Mouse (Mus musculus) brain, adult 2 months (tissue): ENCODE measurements around the gene Asb4.
A peak's percentile ranks its signal among the peaks of the same experiment; 100 is the strongest.
"Not testable (repeated sequence)": the region's sequence is repeated elsewhere in the genome, so short reads cannot be mapped to it uniquely, and the experiment has no call there.

Source experiments
- DNase-seq: peaks from one replicate; pipeline ENCODE4 v3.0.0; 2011; ENCODE audit warnings: low read depth, low spot score

Asb4 gene

DNA sequence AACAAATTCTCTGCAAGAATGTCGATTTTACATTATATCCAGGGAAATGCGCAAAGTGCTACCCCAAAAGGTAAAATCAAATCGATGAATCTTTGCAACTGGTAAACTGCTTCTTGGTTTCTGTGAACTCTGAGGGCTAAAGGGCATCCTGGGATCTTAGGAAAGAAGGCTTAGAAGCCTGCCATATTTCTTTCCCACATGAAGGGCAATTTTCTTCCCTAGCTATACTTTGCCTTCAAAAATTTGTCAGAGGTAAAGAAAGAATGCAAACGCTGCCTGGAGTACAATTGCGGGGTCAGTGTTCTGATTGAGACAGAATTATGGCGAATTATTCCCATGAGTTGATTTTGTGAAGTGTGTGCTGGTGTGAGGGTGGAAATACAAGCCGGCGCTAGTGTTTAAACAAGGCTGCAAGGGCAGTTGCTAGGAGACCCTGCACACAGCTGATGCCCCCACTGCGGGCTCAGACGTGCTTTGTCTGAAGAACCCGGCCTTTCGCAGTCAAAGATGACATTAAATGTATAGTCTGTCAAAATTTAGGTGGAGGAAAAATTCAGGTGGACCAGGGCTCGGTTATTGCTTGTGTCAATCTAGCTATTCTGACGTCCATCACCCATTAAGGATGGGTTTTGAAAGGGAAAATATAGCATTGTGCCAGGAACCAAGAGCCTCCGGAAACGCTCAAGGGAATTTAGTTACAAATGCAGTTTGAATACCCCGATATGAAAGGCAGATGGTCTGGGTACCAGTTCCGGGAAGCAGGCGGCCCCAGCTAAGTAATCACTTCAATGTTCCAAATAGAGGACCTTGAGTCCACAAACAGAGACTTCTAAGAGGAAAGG is at the start of gene Asb4:
TSS of gene Asb4 (plus strand) at position 51 of the 842 bp plus-strand sequence.
- peak; percentile 21 for DNase-seq

DNA sequence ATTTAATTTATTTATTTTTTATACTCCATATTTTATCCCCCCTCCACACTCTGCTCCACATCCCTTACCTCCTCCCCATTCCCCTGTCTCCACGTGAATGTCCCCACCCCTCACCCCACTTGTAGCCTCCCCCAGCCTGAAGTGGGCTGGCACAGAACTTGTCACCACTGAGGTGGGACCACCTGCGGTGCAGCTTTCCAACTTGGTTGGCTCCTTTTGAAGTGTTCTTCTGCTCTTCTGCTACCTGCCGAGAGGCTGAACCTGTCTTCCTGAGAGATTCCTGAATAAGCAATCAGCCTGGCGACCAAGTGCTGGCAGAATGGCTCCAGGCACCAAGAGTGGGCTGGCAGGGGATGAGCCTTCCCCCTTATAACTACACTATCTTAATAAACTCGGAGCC is 49.2 kb upstream of the Asb4 start:
- no peak for DNase-seq

DNA sequence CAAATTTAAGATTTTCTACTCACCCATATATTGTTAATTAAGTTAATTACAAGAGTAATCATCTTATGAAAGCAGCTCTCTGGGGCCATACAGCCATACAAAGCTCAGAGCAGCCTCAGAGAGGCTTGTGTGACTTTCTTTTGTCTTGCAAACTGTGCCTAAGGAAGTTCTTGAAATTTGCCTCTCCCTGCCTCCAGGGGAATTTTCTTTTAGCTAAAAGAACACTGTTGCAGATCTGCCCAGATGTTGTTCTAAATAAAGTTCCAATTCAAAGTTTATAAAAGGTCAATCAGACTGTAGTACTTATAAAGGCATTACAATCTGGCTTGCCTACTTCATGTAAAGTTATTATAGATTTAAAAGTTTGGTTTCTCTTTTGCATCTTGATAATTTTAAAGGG is 47.2 kb upstream of the Asb4 start:
- DNase-seq = not testable (repeated sequence)

DNA sequence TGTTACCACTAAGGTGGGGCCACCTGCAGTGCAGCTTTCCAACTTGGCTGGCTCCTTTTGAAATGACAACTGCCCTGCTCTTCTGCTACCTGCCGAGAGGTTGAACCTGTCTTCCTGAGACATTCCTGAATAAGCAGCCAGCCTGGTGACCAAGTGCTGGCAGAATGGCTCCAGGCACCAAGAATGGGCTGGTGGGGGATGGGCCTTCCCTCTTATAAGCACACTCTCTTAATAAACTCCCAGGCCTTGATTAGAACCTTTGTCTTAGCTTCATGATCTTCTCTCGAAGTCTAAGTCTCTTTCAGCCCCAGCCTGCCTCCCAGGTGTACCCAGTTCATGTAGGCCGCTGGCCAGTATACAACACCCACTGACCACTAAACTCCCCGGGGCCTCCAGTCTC is 44.4 kb upstream of the Asb4 start:
- DNase-seq = not testable (repeated sequence)

DNA sequence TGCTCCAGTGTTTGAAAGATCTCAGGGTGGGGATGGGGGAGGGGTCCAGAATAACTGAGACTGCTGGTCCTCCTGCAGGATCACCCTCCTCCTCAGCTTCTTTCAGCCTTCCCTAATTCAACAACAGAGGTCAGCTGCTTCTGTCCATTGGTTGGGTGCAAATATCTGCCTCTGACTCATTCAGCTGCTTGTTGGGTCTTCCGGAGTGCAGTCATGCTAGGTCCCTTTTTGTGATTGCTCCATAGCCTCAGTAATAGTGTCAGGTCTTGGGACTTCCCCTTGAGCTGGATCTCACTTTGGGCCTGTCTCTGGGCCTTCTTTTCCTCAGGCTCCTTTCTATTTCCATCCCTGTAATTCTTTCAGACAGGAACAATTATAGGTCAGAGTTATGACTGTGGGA is 43.9 kb upstream of the Asb4 start:
- not testable (repeated sequence) for DNase-seq

DNA sequence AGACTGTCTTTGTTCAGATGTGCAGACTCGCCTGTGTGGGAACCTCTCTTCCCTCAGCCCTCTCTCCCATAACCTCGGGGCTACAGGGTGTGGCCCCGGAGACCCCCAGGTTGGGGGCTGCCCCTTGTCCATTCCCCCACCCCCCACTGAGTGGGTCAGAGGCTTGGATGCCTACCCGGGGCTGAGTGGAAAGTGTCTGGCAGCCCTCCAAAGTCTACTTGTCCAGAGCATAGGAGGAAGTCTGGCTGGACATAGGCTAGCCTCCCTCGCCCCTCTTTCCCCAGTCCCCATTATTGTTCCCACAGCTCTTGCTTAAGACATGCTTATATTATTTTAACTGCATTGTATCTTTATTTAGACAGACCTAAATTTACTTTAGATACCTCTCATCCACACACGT is 38.9 kb upstream of the Asb4 start:
- DNase-seq = no peak

DNA sequence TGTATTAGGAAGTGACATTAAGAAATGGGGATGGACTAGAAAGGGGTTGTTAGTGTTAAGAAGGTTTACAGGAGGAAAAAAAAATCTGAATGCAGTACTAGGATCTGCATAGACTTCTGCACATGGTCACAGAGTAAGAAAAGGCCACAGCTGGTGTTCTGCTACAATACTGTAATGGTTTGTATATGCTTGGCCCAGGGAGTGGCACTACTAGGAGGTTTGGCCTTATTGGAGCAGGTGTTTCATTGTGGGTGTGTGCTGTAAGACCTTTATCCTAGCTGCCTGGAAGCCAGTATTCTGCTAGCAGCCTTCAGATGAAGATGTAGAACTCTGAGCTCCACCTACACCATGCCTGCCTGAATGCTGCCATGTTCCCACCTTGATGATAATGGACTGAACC is 25.3 kb upstream of the Asb4 start:
- DNase-seq = no peak

DNA sequence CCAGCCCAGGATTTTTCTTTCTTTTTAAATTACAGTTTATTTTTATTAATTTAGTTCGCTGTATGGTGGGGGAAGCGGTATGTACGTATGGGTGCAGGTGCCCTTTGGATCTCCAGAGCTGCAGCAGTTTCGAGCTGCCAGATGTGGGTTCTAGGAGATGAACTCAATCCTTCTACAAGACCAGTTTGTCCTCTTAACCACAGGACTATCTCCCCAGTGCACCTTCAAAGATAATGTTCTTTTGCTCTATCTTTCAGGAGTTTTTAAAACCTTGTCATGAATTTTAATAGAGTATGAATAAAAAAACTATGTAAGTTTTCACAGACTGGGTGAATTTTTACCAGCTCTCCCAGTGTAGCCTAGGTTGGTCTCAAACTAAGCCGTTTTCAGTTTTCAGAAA is 22.8 kb upstream of the Asb4 start:
- no peak for DNase-seq

DNA sequence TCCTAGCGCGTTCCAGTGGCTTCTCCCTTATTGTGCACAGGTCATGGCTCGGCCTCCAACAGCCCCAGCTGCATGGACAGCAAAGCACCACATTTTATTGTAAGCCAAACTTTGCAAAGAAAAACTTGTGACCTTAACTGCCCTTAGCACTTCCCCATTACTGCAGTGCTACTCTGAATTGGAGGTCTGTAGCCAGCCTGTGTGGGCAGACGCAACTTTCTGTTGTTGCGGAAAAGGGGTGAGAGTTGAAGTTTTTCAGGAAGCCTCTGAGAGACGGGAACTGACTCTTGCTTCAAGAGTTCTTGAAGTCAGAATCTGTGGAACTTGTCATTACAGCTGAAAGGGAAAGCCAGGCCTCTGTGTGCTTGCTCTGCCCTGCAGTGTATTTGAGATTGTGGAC is 21.2 kb upstream of the Asb4 start:
- no peak for DNase-seq

DNA sequence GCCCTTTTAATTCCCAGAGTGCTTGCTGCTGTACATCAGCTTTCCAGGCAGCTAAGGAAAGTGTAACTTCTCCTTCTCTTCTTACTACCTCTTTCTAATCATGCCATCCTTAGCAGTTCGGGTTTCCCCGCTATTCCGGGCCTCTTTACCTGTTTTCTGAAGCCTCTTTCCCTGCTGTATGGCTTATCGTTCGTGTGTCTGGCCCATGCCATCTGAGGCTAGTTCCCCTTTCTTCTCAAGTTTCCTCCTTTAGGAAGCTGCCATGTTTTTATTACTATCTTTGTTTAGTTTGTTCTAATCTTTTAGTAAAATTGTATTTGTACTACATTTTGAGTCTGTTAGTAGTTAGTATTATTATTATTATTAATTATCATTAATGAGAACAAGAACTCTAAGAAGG is 17.3 kb upstream of the Asb4 start:
- no peak for DNase-seq

DNA sequence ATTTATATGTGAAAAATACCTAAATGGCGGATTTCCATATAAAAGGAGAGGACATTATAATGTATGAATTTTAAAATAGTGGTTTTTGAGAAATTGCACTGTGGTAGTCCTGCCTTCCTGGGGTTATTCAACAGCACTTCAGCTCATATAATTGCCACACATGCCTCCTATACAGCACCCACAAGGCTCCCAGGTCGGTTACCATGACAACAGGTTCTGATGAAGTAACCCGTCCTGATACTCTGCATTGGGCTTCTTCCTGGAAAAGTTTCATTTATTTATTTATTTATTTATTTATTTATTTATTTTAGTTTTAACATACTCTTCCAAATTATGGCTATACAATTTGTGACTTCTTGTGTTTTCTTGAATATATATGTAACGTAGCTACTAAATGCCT is 6.3 kb upstream of the Asb4 start:
- DNase-seq = no peak

DNA sequence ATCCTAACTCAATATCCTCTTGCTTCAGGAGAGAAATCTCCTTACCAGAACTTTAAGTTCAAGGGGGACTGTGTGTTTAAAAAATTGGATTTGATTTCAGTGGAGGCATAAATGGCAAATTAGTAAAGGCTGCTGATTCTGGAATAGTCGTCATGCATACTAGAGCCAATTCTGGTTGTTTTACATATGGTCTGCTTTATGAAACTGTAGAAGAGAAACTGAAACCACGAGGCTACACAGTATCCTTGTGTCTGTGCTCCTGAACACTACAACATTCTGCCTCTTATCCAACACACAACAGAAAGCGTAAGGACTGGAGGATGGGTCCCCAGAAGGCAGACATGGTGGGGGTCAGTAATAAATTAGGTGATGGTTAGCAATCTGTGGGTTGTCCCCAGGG is 4.1 kb upstream of the Asb4 start:
- DNase-seq = no peak

DNA sequence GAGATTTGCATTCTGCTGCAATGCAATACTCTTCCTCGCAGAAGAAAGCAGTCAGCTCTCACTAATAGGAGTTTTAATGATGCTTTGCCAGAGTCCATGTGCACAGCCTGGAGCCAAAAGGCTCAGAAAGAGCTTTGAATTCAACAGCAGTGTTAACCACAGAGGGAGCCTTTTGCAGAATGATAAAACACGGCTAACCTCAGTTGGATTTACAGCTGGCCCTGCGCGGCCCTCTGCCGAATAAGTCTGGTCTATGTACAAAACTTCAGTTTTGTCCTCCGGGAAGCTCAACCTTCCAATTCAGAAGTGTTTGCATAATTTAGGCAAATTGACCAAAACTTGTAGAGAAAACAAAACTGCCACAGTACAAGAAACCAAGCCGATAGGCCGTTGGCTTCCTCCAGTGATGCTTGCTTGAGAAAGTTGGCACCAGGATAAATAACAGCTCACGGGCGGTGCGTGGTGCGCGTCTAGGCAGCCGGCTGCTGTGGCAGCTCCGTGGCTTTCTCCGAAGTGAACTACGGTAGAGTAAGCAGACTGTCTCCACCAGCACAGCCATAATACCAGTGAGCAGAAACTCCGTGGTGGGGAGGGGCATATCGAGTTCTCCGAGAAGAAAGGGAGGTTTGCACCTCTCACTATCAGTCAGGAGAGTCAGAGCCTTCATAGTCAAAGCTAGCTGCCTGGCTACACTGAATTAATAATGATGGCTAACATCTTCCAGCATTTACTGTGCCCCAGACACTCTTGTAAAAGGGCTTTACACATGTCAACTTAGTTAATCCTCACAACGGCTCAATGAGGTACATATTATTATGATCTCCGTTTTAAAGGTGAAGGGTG is 3.2 kb upstream of the Asb4 start:
- DNase-seq = peak; percentile 42

DNA sequence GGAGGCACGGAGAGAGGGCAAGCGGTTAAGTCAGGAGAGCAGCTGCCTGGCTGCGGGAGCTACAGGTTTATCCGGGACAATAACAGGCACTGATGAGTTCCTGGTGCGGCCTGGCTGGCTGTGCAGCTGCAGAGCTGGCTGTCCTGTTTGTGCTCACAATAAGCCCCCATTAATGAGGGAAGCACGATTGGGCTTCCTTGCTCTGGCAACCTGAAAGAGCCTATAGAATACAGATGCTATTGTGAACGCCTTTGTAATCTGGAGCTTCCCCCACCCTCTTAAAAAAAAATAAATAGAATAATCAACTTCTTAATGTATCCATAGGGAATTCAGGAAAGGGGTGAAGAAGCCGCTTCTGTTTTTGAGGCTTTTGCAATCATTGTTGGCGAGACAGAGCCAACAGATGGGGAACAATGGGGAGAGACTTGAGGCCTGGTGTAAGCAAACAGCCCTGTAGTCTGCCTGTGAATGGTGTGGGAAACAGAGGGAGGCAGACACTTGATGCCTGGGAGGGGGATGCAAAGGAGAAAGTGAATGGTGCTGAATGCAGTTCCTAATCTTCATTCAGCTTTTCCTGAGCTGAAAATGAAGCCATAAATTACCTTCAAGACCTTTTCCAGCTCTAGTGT is 2.4 kb upstream of the Asb4 start:
- DNase-seq = no peak

DNA sequence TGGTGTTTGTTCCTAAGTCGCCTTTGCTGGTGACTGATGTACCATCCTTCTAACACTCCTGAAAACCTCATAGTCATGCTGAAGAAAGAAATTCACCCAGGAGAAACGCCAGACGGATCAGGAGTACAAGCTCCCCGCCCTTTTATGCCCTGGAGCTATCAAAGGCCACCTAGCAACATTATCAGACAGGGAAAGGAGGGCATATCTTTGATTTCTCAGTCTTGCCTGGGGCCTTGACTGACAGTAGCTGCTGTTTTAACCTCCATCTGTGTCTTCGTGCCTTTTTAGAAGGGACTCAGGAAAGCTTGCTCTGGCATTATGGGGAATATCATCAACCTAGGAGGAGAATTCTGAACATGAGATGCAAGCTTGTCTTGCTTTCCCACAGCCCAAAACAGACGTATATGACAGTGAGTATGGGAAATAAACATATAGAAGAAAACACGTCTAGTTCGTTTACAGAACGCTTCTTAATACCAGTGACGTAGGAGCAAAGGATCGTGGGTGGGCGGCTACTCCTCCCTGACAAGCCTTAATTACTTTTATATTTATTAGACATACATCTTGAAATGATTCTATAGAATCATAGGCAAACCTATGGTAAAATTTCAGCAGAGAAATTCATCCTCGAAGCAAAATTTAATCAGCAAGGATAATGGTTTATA is 1.1 kb upstream of the Asb4 start:
- no peak for DNase-seq

DNA sequence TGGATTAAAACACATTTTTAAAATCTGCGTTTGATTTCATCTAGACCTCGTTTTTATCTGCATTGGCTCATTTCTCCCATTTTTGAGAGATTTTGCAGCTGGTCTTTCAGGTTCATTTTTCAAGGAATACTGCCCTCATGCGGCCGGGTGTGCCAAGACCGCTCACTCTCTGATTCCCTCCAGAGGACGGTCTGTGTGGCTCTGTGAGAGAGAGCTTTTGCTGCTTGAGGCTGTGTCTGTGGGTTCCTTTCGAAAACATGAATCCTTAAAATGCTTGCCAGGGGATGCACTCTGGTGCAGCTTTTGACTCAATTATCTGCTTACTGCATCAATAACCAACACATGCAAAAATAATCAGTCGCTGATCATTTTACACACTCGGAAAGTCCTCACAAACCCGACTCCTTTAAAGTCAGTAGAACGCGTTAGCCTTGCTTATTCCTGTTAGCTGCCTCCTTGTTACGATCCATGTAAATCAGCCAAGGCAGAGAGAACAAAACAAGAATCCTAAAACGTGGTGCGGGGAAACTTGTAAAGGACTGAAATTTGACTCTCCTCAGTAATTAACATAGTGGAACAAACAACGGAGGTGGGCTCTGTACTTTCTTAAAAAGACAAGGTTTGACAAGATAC is 487 bp upstream of the Asb4 start:
- DNase-seq = peak; percentile 91

DNA sequence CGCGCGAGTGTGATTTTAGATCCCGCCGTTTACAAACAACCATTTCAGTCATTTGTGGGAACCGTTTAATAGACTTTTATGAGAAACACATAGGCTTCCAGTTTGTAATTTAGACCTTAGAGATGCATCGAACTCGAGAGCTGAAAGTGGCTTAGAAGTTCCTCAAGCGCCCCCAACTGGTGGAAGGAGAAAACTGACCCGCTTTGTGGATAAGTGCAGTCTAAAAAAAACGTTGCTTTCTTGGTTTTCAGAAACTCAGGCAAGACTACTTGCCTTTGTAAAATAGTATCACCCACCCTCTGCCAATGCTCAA is 948 bp downstream of the Asb4 start:
- peak; percentile 85 for DNase-seq

DNA sequence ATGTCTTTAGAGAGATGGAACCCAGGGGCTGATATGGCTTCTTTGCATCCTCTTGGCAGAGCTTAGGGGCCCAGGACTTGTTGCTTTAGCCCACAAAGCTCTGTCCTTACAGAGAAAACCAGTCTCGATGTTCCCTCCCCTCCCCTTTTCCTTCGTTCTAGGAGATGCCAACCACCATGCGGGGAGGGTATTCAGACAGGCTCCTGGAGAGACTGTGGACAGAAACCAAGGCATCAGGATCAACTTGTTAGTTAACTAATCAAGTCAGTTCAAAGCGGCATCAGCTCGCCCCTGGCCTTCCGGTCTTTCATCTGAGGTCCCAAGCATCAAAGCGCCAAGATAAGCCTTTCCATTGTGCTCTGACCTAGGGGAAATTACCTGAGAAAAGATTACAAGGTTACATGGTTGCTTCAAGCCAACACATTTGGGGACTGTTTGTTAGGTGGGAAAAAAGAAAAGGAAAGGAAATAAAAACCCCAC is 2.0 kb downstream of the Asb4 start:
- no peak for DNase-seq

DNA sequence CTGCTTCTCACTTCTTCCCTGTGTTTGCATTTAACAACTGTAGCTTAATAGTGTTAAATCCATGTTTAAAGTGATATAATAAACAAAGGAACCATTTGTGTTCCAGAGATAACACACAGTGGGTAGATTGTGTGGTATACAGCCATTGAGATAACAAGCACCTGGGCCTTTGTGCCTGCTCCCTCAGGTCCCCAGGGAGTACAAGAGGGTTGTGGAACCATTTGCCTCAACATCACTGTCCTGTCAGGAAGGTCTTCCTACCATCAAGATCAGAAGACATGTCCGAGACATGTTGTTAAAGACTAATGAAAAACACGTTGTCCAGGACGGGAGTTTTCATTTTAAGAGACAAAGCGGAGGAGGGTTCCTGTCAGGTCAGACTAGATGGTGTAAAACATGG is 3.3 kb downstream of the Asb4 start:
- no peak for DNase-seq

DNA sequence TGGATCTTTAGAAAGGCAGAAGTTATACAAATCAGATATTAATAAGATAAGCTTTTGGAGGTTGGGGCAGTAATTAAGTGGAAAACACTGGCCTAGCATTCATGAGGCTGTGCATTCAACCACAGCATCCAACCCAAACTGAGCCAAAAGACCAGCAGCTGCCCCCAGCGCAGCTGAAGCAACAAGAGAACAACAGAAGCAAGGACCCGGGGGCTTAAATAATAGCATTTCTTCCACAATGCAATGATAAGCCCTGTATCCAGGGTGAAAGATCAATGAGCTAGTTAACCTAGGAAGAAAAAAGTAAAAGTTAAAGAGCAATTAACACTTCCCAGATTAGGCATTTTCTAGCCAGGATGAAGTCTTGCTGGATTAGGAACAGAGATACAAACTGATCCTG is 4.2 kb downstream of the Asb4 start:
- no peak for DNase-seq

DNA sequence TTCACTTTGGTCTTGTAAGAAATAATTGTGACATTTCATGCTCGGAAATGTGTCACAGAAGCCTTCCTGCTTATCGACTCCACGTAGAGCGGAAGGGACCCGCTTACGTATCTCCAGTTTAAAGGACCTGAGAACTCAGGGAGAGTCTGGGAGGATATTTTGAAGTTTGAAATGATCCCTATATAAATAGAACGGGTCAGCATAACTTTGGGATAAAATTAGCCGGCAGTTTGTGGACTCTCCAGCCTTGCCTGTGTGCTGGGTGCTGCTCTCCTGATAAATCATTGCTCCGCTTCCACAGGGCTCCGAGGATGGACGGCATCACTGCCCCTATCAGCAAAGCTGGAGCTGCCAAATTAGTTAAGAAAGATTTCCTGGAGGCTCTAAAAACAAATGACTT is 7.1 kb downstream of the Asb4 start:
- DNase-seq = no peak

DNA sequence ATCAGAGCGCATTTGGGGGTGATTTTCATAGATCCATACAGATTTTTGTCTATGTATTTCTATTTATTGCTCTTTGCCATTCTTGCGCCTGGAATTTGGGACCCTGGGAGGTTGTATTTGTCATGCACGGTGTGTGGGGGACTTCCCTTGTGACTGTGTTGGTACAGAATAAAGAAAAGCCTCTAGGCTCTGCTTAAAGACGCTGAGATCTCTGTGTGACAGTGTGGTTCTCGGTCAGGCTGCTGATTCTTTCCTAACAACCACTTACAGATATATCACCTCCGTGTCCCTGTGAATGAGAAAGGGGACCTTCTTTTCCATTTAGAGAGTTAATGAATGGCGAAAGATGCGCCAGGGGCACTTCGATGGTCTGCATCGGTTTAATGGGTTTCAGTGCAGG is 7.8 kb downstream of the Asb4 start:
- DNase-seq = no peak
